Comparison of ENCODE assay signal across 19 mouse cellular contexts in genomic region chr12:54272696-54273095, GRCm38 (mm10).
A peak's percentile ranks its signal among the peaks of the same experiment; 100 is the strongest.
DNase-seq lines count a peak whose midpoint lies in the region; ATAC-seq and TF ChIP-seq lines count a peak whose summit lies in the region.
"Had no signal": no experiment of that assay in that cellular context is flagged by ENCODE, and none has a peak within 500 bp of the region (broad histone marks: within the 10 kb centered on the region; RNA-seq: fewer than 3 reads in every experiment).

No protein-coding gene starts in this region.

- ATAC-seq in heart, embryonic 15.5 days (replicated peaks; ENCODE audit: insufficient number of reproducible peaks, insufficient read depth, low FRiP score, low read depth), result no peak
- no peak for ATAC-seq in frontal cortex, adult (ENCODE audit: low TSS enrichment)
- ATAC-seq: forebrain, embryonic 14.5 days; forebrain, postnatal 0 days; intestine, postnatal 0 days; Patski had no signal

- no peak for DNase-seq in heart, postnatal 25 days (ENCODE audit: low spot score)
- no peak for DNase-seq in thymus, adult 2 months
- no peak for DNase-seq in thymus, postnatal 25 days
- DNase-seq: B cell, adult 2 months; forebrain, postnatal 0 days; gastrocnemius, postnatal 25 days had no signal

- no peak overlapping the region for H3K9ac ChIP-seq in heart, embryonic 15.5 days
- H3K9ac ChIP-seq: embryonic facial prominence, embryonic 12.5 days; embryonic facial prominence, embryonic 15.5 days; forebrain, postnatal 0 days; heart, embryonic 12.5 days; hindbrain, embryonic 12.5 days; hindbrain, embryonic 15.5 days had no signal

- 80% methylated on average over 6 of the region's 6 CpGs for WGBS in heart, embryonic 15.5 days
- 46% methylated on average over 6 of the region's 6 CpGs for WGBS in thymus, adult 2 months

- no peak overlapping the region for H3K4me3 ChIP-seq in heart, embryonic 15.5 days
- no peak overlapping the region for H3K4me3 ChIP-seq in thymus, adult 2 months (ENCODE audit: control insufficient read depth, insufficient read depth, low read length)
- no peak overlapping the region for H3K4me3 ChIP-seq in myocyte
- H3K4me3 ChIP-seq: embryonic facial prominence, embryonic 12.5 days; embryonic facial prominence, embryonic 15.5 days; heart, embryonic 12.5 days; hindbrain, embryonic 12.5 days; hindbrain, embryonic 15.5 days had no signal

- intact Hi-C loops in heart, postnatal 25 days (cut with DNase I), result no loop called here

- H3K27me3 ChIP-seq in heart, embryonic 15.5 days, result no peaks in the 10 kb centered on the region
- H3K27me3 ChIP-seq in thymus, adult 2 months (ENCODE audit: control insufficient read depth, insufficient read depth, low read length), result no peaks in the 10 kb centered on the region
- H3K27me3 ChIP-seq in myocyte (ENCODE audit: control insufficient read depth, insufficient read depth, insufficient read length), result no peaks in the 10 kb centered on the region
- H3K27me3 ChIP-seq: CH12.LX; embryonic facial prominence, embryonic 12.5 days; embryonic facial prominence, embryonic 15.5 days; heart, embryonic 12.5 days; hindbrain, embryonic 12.5 days; hindbrain, embryonic 15.5 days; Patski had no signal

- TF ChIP-seq POLR2A in thymus, adult 2 months (IDR thresholded peaks at IDR 0.05; ENCODE audit: control insufficient read depth, extremely low read depth, insufficient read depth, low read length, poor library complexity), result no peak
- TF ChIP-seq POLR2A in myocyte (IDR thresholded peaks at IDR 0.05; ENCODE audit: insufficient read length, low read depth), result no peak

- peak overlapping the region; percentile 57 for H3K27ac ChIP-seq in heart, embryonic 15.5 days
- peak overlapping the region; percentile 16; the same call in 1 of the 2 replicates for H3K27ac ChIP-seq in thymus, adult 2 months (ENCODE audit: control insufficient read depth, insufficient read depth, low read length)
- H3K27ac ChIP-seq: embryonic facial prominence, embryonic 12.5 days; embryonic facial prominence, embryonic 15.5 days; hindbrain, embryonic 12.5 days; hindbrain, embryonic 15.5 days had no signal

- TF ChIP-seq CTCF in thymus, adult 2 months (IDR thresholded peaks at IDR 0.05; ENCODE audit: borderline replicate concordance, control insufficient read depth, extremely low read depth, insufficient read depth, low read length, poor library complexity), result no peak

- H3K4me1 ChIP-seq in heart, embryonic 15.5 days (replicated peaks), result peaks cover 12% of the 10 kb centered on the region
- peaks cover 17% of the 10 kb centered on the region for H3K4me1 ChIP-seq in thymus, adult 2 months (replicated peaks; ENCODE audit: control insufficient read depth, insufficient read depth, low read length)
- H3K4me1 ChIP-seq: embryonic facial prominence, embryonic 12.5 days; hindbrain, embryonic 12.5 days; hindbrain, embryonic 15.5 days had no signal

- no peaks in the 10 kb centered on the region for H3K79me2 ChIP-seq in myocyte (ENCODE audit: control insufficient read depth, insufficient read depth)

- H3K9me3 ChIP-seq in heart, embryonic 15.5 days (replicated peaks), result no peaks in the 10 kb centered on the region
- H3K9me3 ChIP-seq: embryonic facial prominence, embryonic 12.5 days; embryonic facial prominence, embryonic 15.5 days; heart, embryonic 12.5 days; hindbrain, embryonic 12.5 days; hindbrain, embryonic 15.5 days had no signal

- no peak overlapping the region for H3ac ChIP-seq in myocyte (ENCODE audit: control insufficient read depth, insufficient read length)

- H3K4me2 ChIP-seq in heart, embryonic 15.5 days, result no peak overlapping the region
- H3K4me2 ChIP-seq in myocyte (ENCODE audit: low read depth), result no peak overlapping the region
- H3K4me2 ChIP-seq: embryonic facial prominence, embryonic 12.5 days; embryonic facial prominence, embryonic 15.5 days; heart, embryonic 12.5 days; hindbrain, embryonic 12.5 days; hindbrain, embryonic 15.5 days had no signal

- H3K36me3 ChIP-seq in heart, embryonic 15.5 days, result no peaks in the 10 kb centered on the region
- no peaks in the 10 kb centered on the region for H3K36me3 ChIP-seq in thymus, adult 2 months (ENCODE audit: control insufficient read depth, insufficient read depth, low read length)
- H3K36me3 ChIP-seq in myocyte (ENCODE audit: control insufficient read depth, insufficient read depth), result no peaks in the 10 kb centered on the region
- H3K36me3 ChIP-seq: embryonic facial prominence, embryonic 12.5 days; embryonic facial prominence, embryonic 15.5 days; G1E; heart, embryonic 12.5 days; hindbrain, embryonic 12.5 days; hindbrain, embryonic 15.5 days had no signal

TF ChIP-seq in myocyte, 11 proteins besides CTCF, POLR2A, EP300 and RAD21:
- TF ChIP-seq MYOG (IDR thresholded peaks at IDR 0.05; ENCODE audit: control insufficient read depth in 1 of 3, insufficient read depth in 1 of 3, insufficient read length in 2 of 3, low read depth in 2 of 3) (no peak), MYOD1 (IDR thresholded peaks at IDR 0.05; ENCODE audit: control insufficient read depth in 1 of 3, insufficient read length in 2 of 3, low read depth in 2 of 3) (peak in 2 of 3 experiments; percentile 2 to 5), REST (IDR thresholded peaks at IDR 0.05; ENCODE audit: insufficient read depth, insufficient read length) (no peak)
